Mouse (Mus musculus) liver, postnatal 0 days (tissue): ENCODE data around the gene Uqcc2.

Experiments used
- CTCF ChIP-seq: sonication (generic); IDR thresholded peaks from 2 replicates; pipeline ENCODE4 v1.5.1; 2016; ENCODE audit warnings: antibody characterized with exemption, low read depth
- EP300 ChIP-seq: IDR thresholded peaks from 2 replicates; pipeline ENCODE4 v1.6.1; 2016; ENCODE audit warnings: antibody characterized with exemption, low read depth, mild to moderate bottlenecking

- TF ChIP-seq EP300 = no peak
- TF ChIP-seq CTCF = no peak
Measured at GRCm38 (mm10) chr17:27081868-27082267, 51.8 kb downstream of the Uqcc2 start.
